Mouse (Mus musculus) gastrocnemius, postnatal 25 days (tissue): ENCODE results near the gene Lrrk2. TPM values are rescaled to one million over a fixed set of nuclear protein-coding genes. Genes with fewer than 3 reads are reported as not detected.
"Not testable (repeated sequence)": the region's sequence is repeated elsewhere in the genome, so short reads cannot be mapped to it uniquely, and the experiment has no call there.

Experiments
- DNase-seq: peaks from one replicate; pipeline ENCODE4 v3.0.0; 2022
- total RNA-seq, 2 experiments: library from RNA; stranded (reverse); gene quantifications; 1 replicate in 1 of 2; 2 replicates in 1 of 2; pipeline ENCODE4 v1.2.3; 2021

The Lrrk2 gene
- total RNA-seq, 2 experiments from 2014 or later, result 4.8 to 5.4 TPM

DNA sequence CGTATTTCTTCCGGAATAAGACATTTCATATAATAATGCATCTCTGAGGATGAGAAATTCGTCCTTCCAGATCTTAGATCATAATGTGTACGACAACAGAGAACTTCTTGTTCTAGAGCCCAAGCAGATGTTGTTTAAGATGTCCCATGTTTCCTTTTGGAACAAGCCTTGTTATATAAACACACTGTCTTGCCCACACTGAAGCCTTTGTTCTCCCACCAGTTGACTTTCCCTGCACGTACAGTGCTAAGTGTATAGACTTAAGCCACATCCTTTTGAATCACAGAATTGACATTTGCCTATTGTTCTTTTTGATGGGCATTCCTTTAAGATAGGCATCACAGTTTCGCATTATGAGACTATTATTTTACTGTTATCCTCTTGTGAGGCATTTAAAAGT lies 162.3 kb downstream of the Lrrk2 start:
- DNase-seq, result no peak

DNA sequence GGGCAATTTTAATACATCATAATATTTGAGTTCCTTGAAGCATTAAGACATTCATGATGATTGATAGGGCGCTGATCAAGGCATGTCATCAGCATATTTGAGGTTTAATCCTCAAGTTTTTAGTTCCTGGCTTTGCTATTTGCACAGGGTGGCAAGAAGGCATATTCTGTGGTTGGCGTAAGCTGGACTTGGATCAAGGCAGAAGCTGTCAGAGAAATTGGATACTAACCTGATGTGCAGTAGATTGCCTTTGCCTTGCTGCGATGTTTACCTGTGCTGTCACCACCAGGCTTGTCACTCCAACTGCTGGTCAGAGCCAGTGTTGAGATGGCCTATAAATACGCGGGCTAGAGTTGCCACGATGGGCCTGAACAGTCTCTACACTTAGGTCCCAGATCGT lies 165.0 kb downstream of the Lrrk2 start, which contains the start of gene Smgc:
Gene Smgc (plus strand): TSS at position 301 of the 400 bp plus-strand sequence.
- no peak for DNase-seq

DNA sequence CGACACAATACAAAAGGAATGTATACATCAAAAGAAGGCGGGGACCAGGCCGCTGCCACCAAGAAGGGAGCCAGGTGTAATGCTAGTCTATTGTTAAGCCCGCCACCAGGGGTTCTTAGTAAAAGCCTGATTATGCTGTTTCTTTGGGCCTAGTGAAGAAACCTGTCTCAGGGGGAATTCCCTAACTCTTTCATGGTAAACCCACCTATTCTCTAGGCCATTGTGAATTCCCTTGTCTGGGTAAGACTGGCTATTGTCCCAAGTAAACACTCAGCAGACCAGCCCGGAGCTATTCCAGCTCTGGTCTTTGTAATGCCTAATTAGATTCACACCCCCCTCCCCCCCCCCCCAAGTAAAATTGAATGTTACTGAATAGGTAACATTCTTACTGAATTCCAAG lies 191.2 kb downstream of the Lrrk2 start:
- DNase-seq, result not testable (repeated sequence)

Other genes with a start within 250 kb of the Lrrk2 start
- gene Slc2a13, start 99.9 kb upstream of the Lrrk2 start, total RNA-seq, result 1 to 10 TPM; 1.2 to 1.6 TPM
- not detected for gene Smgc, start 165.1 kb downstream of the Lrrk2 start, total RNA-seq